Mouse (Mus musculus) cerebellum, adult 2 months (tissue): ENCODE results near the gene Homer2.

Source experiments
- CTCF ChIP-seq: fragments of 200-500 bp; IDR thresholded peaks from 2 replicates; pipeline ENCODE4 v1.5.1; 2011; ENCODE audit warnings: low read depth, mild to moderate bottlenecking, control low read depth, low read length, moderate library complexity, borderline replicate concordance; ENCODE audit not compliant: insufficient read depth
- POLR2A ChIP-seq: fragments of 200-500 bp; IDR thresholded peaks from 2 replicates; pipeline ENCODE4 v1.6.1; 2011; ENCODE audit warnings: low read length, control low read depth, borderline replicate concordance; ENCODE audit not compliant: insufficient read depth

GRCm38 (mm10) chr7:81571108-81571940, 136.0 kb downstream of the Homer2 start, which contains the start of gene Whamm:
- peak; percentile 88 for TF ChIP-seq POLR2A
- TF ChIP-seq CTCF, result peak; percentile 32; the same call in 1 of the 2 replicates
